30 mouse cellular contexts compared by ENCODE assay signal in genomic region chr10:25012129-25012528, GRCm38 (mm10).
"Had no signal": no experiment of that assay in that cellular context is flagged by ENCODE, and none has a peak within 500 bp of the region (broad histone marks: within the 10 kb centered on the region; RNA-seq: fewer than 3 reads in every experiment).

No protein-coding gene starts in this region.

- H3K27me3 ChIP-seq: embryonic facial prominence, embryonic 12.5 days; embryonic facial prominence, embryonic 13.5 days; embryonic facial prominence, embryonic 15.5 days; forebrain, embryonic 12.5 days; forebrain, embryonic 13.5 days; forebrain, embryonic 15.5 days had no signal

- H3K4me1 ChIP-seq: embryonic facial prominence, embryonic 12.5 days; embryonic facial prominence, embryonic 13.5 days; embryonic facial prominence, embryonic 15.5 days; forebrain, embryonic 10.5 days; forebrain, embryonic 12.5 days; forebrain, embryonic 13.5 days; forebrain, embryonic 15.5 days had no signal

- H3K4me3 ChIP-seq: embryonic facial prominence, embryonic 10.5 days; embryonic facial prominence, embryonic 12.5 days; embryonic facial prominence, embryonic 13.5 days; embryonic facial prominence, embryonic 15.5 days; erythroblast, embryonic 14.5 days; forebrain, embryonic 10.5 days; forebrain, embryonic 12.5 days; forebrain, embryonic 13.5 days; forebrain, embryonic 15.5 days; gastrocnemius, adult 2 months; heart, adult 2 months had no signal

- ATAC-seq: forebrain, embryonic 13.5 days; forebrain, embryonic 14.5 days; forebrain, embryonic 15.5 days; forebrain, embryonic 16.5 days; forebrain, postnatal 0 days had no signal

- DNase-seq: cerebellum, adult 18-20 months; cerebellum, adult 2 months; cerebellum, adult 8-10 months; cerebellum, adult 9-10 months; cerebellum, adult 9-11 months; cerebellum, postnatal 10 days; cerebellum, postnatal 14 days; cerebellum, postnatal 25 days; cerebellum, postnatal 36 days; embryo, embryonic 11 days; forebrain, postnatal 0 days; gastrocnemius, adult 2 months; gastrocnemius, postnatal 10 days; gastrocnemius, postnatal 14 days; gastrocnemius, postnatal 25 days; gastrocnemius, postnatal 36 days; heart, adult 11 months; heart, adult 18-20 months; heart, adult 2 months had no signal

- H3K4me2 ChIP-seq: embryonic facial prominence, embryonic 12.5 days; embryonic facial prominence, embryonic 13.5 days; embryonic facial prominence, embryonic 15.5 days; forebrain, embryonic 12.5 days; forebrain, embryonic 13.5 days; forebrain, embryonic 15.5 days had no signal

- H3K27ac ChIP-seq: embryonic facial prominence, embryonic 10.5 days; embryonic facial prominence, embryonic 12.5 days; embryonic facial prominence, embryonic 13.5 days; embryonic facial prominence, embryonic 15.5 days; forebrain, embryonic 10.5 days; forebrain, embryonic 12.5 days; forebrain, embryonic 13.5 days; forebrain, embryonic 15.5 days; gastrocnemius, adult 2 months; heart, adult 2 months had no signal

- H3K9ac ChIP-seq: embryonic facial prominence, embryonic 12.5 days; embryonic facial prominence, embryonic 13.5 days; embryonic facial prominence, embryonic 15.5 days; forebrain, embryonic 12.5 days; forebrain, embryonic 13.5 days; forebrain, embryonic 15.5 days; forebrain, postnatal 0 days had no signal

- H3K9me3 ChIP-seq: embryonic facial prominence, embryonic 10.5 days; embryonic facial prominence, embryonic 12.5 days; embryonic facial prominence, embryonic 13.5 days; embryonic facial prominence, embryonic 15.5 days; forebrain, embryonic 10.5 days; forebrain, embryonic 12.5 days; forebrain, embryonic 13.5 days; forebrain, embryonic 15.5 days had no signal

- H3K36me3 ChIP-seq: embryonic facial prominence, embryonic 10.5 days; embryonic facial prominence, embryonic 12.5 days; embryonic facial prominence, embryonic 13.5 days; embryonic facial prominence, embryonic 15.5 days; forebrain, embryonic 10.5 days; forebrain, embryonic 12.5 days; forebrain, embryonic 15.5 days had no signal
